Mouse (Mus musculus): ENCODE measurements around the gene Eif5a.

Gene Eif5a

DNA sequence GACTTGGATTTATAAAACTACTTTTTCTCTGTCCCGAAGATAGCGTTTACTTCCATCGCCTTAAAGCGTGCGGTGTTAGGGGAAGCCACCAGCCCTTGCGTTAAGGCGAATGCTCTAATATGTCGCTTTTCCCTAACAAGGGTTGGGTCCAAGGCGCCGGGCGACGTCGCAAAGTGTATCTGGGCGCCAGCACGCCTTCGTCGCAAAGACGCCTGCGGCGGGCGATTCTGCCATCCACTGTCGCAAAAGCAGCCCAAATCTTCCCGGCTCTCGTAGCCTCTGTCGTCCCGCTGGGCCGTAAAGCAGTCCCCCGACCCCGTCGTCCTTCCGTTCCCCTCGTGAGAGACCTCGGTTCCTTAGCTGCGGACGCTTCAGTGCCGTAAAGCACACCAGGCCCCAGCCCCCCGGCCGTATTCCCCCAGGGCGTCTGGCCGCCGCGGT lies 20.3 kb downstream of the Eif5a start:
- peak; percentile 77 for DNase-seq (ENCODE audit: low spot score)

DNA sequence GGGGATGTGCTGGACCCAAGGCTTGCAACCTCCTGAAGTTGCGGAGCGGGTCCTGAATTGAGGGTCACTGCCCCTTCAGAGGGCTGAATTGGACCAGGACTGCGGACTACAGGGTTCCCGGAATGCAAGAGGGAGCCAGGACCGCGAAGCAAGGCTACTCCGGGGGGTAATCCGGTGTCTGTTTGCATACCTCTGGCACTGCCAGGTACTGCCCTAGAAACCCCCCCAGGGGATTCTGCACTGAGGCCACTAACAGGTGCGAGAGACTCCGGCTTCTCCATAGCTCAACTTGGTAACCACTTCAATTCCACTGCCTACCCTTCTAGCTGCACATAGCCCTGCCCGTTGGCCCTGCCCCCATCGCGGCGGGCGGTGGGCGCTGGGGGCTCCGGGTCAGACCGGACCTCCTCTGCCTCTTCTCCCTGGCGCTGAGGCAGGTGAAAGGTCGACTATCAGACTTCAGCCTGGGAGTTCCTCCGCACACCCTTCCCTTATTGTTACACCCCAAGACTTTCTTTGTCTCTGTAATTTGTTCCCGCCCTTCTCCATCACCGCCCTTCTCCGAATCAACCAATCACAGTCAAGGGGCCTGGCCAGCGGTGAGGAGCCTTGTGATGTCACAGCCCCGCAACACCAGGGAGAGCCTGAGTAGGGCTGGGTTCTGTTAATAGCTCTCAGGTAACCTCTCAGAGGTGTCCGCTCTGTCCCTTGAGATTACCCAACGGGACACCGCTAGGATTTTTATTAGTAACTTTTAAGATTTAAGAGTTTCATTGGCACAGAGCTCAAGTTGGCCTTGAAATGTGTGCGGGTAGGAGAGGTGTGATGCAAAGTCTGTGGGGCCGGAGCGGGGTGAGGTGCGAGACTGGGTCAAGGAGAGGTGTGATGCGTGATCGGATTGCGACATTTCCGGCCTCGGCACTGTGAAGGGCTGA lies 21.0 kb downstream of the Eif5a start, which contains the start of the genes 2810408A11Rik and Neurl4:
2810408A11Rik (minus strand) TSS at position 517 of the 935 bp plus-strand sequence.
Neurl4 (plus strand) TSS at position 602 of the 935 bp plus-strand sequence.
- DNase-seq (ENCODE audit: low spot score), result peak; percentile 76

GRCm38 (mm10) chr11:69899870-69900269 lies 21.9 kb downstream of the Eif5a start:
- no peak for DNase-seq (ENCODE audit: low spot score)

DNA sequence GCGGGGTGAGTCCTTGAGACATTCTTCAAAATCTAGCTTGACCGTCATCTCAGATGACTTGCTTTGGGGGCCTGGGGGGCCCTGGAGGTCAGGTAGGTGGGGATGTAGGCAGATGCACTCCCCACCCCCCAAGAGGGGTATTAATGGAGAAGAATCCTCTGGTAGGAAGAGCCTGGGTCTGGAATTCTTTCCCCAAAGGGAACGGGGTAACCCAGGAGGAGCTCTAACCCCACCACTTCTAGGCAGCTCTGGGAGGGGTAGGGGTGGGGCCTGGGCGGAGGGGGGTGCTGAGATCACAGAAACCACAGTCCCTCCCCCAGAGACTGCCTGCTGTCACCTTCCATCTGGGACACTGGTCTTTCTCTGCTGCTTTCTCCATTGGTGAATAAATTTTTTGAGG lies 26.5 kb downstream of the Eif5a start, which contains the start of gene Acap1:
Acap1 (minus strand) TSS at position 249 of the 400 bp plus-strand sequence.
- DNase-seq (ENCODE audit: low spot score), result no peak

DNA sequence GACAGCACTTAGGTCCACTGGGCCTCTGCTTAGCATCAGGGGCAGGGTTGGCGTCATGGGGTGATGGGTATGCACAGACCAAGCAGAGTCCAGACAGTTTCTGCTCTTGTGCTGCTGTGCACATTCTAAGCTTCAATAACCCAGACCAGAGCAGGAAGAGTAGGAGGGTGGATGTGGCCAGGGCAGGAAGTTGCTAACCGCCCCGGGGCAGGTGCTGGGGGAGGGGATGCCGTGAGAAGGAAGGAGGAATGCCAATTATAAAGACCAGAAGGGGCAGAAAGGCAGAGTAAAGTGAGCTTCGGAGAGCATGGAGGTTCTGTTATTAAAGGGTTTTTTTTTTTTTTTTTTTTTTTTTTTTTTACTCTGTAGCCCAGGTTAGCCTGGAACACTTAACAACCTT lies 27.1 kb downstream of the Eif5a start:
- DNase-seq (ENCODE audit: low spot score), result no peak

DNA sequence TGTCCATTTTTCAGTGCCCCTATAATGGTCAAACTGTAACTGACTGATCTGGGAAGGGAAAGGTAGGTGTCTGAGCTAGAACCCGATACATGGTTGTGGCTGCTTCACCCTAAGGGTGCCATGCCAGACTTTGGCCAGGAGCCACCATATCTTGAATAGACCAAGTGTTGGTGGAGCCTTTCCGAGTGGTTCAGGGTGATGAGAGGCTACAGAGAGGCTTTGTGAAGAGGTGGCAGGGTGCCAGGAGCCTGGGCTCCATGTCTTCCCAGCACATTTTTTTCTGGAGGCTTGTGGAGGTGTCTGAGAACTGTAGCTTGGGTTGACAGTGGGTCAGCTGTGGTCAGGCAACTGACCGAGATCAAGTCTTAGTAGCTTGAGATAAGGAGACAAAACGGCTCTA lies 30.3 kb downstream of the Eif5a start:
- DNase-seq (ENCODE audit: low spot score), result no peak

GRCm38 (mm10) chr11:69886907-69887635 lies 34.7 kb downstream of the Eif5a start:
- DNase-seq (ENCODE audit: low spot score), result no peak

GRCm38 (mm10) chr11:69884663-69885062 lies 37.1 kb downstream of the Eif5a start:
- no peak for DNase-seq (ENCODE audit: low spot score)

DNA sequence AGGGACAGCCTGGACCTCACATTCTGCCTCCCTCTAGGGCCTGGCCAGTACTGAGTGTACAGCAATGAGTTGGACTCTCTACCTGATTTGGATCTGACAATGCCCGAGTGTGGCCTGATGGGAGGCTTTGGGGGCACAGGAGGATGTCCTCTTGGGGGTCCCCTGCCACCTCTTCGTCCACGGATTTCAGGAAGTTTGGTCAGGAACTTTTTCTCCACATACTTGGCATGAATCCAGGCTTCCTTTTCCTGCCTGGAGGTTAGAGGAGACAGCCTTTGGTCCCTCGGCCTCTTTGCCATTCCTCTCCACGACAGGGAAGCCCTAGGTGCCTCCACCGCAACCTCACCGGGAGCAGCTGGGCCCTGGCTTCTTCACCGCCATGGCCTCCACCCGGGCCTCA lies 37.5 kb downstream of the Eif5a start:
- DNase-seq (ENCODE audit: low spot score), result no peak

GRCm38 (mm10) chr11:69883527-69884151 lies 38.1 kb downstream of the Eif5a start:
- DNase-seq (ENCODE audit: low spot score), result no peak

DNA sequence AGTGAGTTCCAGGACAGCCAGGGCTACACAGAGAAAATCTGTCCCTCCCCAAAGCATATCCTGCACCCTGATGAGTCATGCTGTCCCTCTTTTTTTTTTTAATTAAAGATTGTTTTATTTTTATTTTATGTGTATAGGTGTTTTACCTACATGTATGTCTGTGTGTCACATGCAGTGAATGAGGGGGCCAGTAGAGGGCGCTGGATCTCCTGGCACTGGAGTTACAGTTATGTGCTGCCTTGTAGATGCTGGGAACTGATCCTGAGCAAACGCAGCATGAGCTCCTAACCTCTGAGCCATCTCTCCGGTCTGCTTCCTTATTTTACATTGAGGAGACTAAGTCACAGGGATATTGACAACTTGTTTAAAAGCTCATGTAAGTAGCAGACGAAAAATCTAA lies 38.7 kb downstream of the Eif5a start:
- DNase-seq (ENCODE audit: low spot score), result no peak

GRCm38 (mm10) chr11:69881787-69882670 lies 39.7 kb downstream of the Eif5a start:
- DNase-seq (ENCODE audit: low spot score), result no peak

DNA sequence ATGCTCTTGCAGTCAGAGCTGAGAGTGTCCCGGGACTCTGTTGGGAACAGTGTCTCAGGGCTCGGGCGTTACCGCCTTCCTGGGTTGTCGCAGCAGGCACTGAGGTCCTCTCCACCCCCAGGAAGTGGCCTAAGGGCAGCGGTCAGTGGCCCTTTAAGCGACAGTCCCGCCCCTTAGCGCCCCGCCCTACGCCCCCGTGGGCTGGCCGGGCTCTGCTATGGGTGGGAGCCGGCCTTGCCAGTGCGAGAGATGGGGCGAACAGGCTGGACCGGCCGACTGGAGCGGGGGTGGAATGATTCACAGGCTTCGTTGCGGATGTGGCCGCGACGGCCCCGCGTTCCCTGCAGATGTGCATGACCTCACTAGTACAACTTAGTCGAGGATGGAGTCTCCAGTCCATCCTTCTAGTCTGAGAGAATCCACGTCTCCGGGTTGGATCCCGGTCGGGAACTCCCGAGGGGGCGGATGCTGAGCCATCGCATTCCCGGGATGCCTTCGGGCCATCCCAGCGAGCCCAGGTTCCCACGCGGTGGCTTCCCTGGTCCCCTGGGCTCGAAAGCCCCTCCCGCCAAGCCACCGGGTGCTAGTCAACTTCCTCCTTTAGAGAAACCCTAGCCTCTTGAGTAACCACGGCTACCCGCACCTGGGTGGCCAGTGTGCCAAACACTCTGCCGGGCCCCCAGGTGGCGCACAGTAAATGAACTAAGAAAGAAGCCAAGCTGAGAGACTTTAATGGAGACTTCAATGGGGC lies 40.7 kb downstream of the Eif5a start, which contains the start of gene Kctd11:
Kctd11 (minus strand) TSS at position 554 of the 751 bp plus-strand sequence.
- peak; percentile 86 for DNase-seq (ENCODE audit: low spot score)

- peak; percentile 62 for DNase-seq (ENCODE audit: low spot score)
These were observed 41.3 kb downstream of the Eif5a start for GRCm38 (mm10) chr11:69880506-69880852.

- DNase-seq (ENCODE audit: low spot score), result no peak
These were observed 42.0 kb downstream of the Eif5a start for GRCm38 (mm10) chr11:69879711-69880110.

GRCm38 (mm10) chr11:69878952-69879351 lies 42.8 kb downstream of the Eif5a start:
- DNase-seq (ENCODE audit: low spot score), result no peak

DNA sequence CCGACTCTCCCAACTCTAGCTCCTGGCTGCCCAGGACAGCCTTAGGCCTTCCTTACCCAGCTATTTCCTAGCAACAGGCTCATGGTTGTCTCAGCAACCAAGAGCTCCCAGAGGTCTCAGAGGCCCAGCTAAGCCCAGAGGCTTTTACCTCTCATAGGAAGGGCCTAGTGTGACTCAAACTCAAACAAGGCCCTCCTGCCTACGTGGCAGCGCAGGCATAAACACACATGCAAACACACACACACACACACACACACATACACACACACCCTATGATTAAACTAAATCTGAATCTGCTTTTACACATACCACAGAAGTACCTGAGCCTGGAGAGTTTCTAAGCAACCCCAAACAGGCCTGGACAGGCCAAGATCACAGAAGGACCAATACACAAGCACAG lies 43.4 kb downstream of the Eif5a start:
- DNase-seq (ENCODE audit: low spot score), result peak; percentile 30

DNA sequence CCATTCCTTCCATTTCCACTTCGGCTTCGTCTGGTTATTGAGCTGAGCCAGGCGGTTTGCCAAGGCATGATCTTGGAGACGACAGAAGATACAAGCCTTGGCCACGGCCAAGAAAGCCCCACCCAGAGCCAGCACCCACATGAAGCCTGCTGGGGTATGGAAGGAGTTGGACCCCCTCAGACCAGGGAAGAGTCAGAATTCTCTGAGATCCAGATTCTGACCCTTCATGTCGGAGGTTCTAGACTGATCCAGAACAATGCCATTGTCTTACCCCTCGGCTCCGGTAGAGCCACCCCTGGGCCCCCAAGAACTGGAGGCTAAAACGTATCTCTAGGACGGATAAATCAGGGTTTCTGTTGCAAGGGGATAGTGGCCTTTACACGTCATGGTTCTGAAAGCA lies 43.9 kb downstream of the Eif5a start, which contains the start of gene Tmem95:
Tmem95 (minus strand) TSS at position 141 of the 400 bp plus-strand sequence.
- DNase-seq (ENCODE audit: low spot score), result no peak

DNA sequence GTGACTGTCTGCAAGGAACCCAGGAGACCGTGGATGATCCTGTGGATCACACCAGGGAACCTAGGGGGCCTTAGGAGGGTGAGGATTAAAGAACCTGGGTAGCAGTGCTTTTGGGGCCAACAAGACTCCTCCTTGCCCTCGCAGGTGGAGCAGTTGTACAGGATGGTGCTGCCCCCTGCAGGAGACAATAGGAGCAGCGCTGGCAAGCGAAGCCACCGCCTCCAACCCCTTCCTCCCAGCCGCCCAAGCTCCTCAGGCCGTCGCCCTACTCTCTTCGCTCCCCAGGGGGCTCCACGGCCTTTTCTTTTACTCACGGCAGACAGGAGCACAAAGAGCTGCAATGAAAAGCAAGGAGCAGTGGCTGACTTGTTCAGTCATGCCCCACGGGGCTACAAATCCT lies 44.9 kb downstream of the Eif5a start:
- DNase-seq (ENCODE audit: low spot score), result peak; percentile 87

GRCm38 (mm10) chr11:69876186-69876585 lies 45.6 kb downstream of the Eif5a start:
- DNase-seq (ENCODE audit: low spot score), result no peak

Measured in urinary bladder, postnatal 25 days (tissue).